Mouse (Mus musculus) embryonic facial prominence, embryonic 10.5 days (tissue): Measurements from ENCODE around the gene Tigar. TPM values are rescaled to one million over a fixed set of nuclear protein-coding genes. Genes with fewer than 3 reads are reported as not detected.
A peak's percentile ranks its signal among the peaks of the same experiment; 100 is the strongest.

Experiments
- DNase-seq: peaks from one replicate; pipeline ENCODE4 v3.0.0-alpha.2; 2017; ENCODE audit warnings: low spot score
- H3K27ac ChIP-seq: fragments of 300-500 bp; sonication (generic); replicated peaks from 2 replicates; pipeline ENCODE4 v1.5.1; 2016; ENCODE audit warnings: mild to moderate bottlenecking
- H3K27me3 ChIP-seq: fragments of 300-500 bp; sonication (generic); replicated peaks from 2 replicates; pipeline ENCODE4 v1.6.1; 2016; ENCODE audit warnings: low read depth, mild to moderate bottlenecking; ENCODE audit not compliant: poor library complexity, severe bottlenecking
- H3K36me3 ChIP-seq: fragments of 300-500 bp; sonication (generic); replicated peaks from 2 replicates; pipeline ENCODE4 v1.6.1; 2016; ENCODE audit warnings: mild to moderate bottlenecking, moderate library complexity
- H3K4me1 ChIP-seq: fragments of 300-500 bp; sonication (generic); 2 replicates; pipeline ENCODE4 v1.6.1; 2016
- H3K4me3 ChIP-seq: fragments of 300-500 bp; sonication (generic); 2 replicates; pipeline ENCODE4 v1.5.1; 2016; ENCODE audit warnings: mild to moderate bottlenecking, moderate library complexity
- H3K9me3 ChIP-seq: fragments of 300-500 bp; sonication (generic); 2 replicates; pipeline ENCODE4 v1.6.1; 2016; ENCODE audit warnings: mild to moderate bottlenecking
- WGBS: fragments of 180-500 bp; shearing (Covaris S2); methylation state at CpG from one replicate; pipeline ENCODE4 v1.1.7; 2016; 5-methylcytosine and 5-hydroxymethylcytosine counted together
- polyA plus RNA-seq: library from polyadenylated mRNA; unstranded; fragments of >200 nt; fragmentation: Nextera tagmentation; extraction: Ambion mirVana; gene quantifications from 2 replicates; pipeline ENCODE4 v1.2.1, GENCODE M21; 2016

The Tigar gene
- polyA plus RNA-seq, 1 experiment from 2014 or later, result 7.2 TPM

- Histone ChIP-seq H3K36me3 (peaks cover 26% of the 10 kb centered on the region), H3K9me3 (no peaks in the 10 kb centered on the region), H3K4me3 (no peak overlapping the region), H3K27me3 (no peaks in the 10 kb centered on the region), H3K4me1 (peaks cover 16% of the 10 kb centered on the region), H3K27ac (no peak overlapping the region)
- peak; percentile 71 for DNase-seq
- WGBS, result 65% methylated on average over 6 of the region's 6 CpGs
These were observed 4.2 kb downstream of the Tigar start for GRCm38 (mm10) chr6:127105107-127105506.

- Histone ChIP-seq H3K9me3 (no peaks in the 10 kb centered on the region), H3K27me3 (no peaks in the 10 kb centered on the region), H3K4me3 (no peak overlapping the region), H3K4me1 (peaks cover 12% of the 10 kb centered on the region), H3K27ac (no peak overlapping the region), H3K36me3 (peaks cover 26% of the 10 kb centered on the region)
- DNase-seq, result no peak
- WGBS, result 91% methylated on average over 7 of the region's 7 CpGs
These were observed 4.8 kb downstream of the Tigar start for GRCm38 (mm10) chr6:127104396-127105029.

- Histone ChIP-seq H3K27me3 (no peaks in the 10 kb centered on the region), H3K9me3 (no peaks in the 10 kb centered on the region), H3K4me1 (peaks cover 6% of the 10 kb centered on the region), H3K4me3 (no peak overlapping the region), H3K36me3 (peaks cover 26% of the 10 kb centered on the region), H3K27ac (no peak overlapping the region)
- 92% methylated on average over 6 of the region's 6 CpGs for WGBS
- DNase-seq, result no peak
These were observed 5.7 kb downstream of the Tigar start for GRCm38 (mm10) chr6:127103506-127104275.

GRCm38 (mm10) chr6:127094565-127094964 is 14.8 kb downstream of the Tigar start:
- WGBS, result 66% methylated on average over 7 of the region's 7 CpGs
- no peaks in the 10 kb centered on the region for H3K27me3 ChIP-seq
- no peaks in the 10 kb centered on the region for H3K9me3 ChIP-seq
- no peaks in the 10 kb centered on the region for H3K4me1 ChIP-seq
- no peak overlapping the region for H3K4me3 ChIP-seq
- peaks cover 34% of the 10 kb centered on the region for H3K36me3 ChIP-seq
- DNase-seq, result peak; percentile 44
- no peak overlapping the region for H3K27ac ChIP-seq

- Histone ChIP-seq H3K4me3 (no peak overlapping the region), H3K4me1 (no peaks in the 10 kb centered on the region), H3K27me3 (peaks cover 8% of the 10 kb centered on the region), H3K27ac (no peak overlapping the region), H3K9me3 (no peaks in the 10 kb centered on the region), H3K36me3 (peaks cover 43% of the 10 kb centered on the region)
- 71% methylated on average over 4 of the region's 4 CpGs for WGBS
- no peak for DNase-seq
These were observed 22.6 kb downstream of the Tigar start for GRCm38 (mm10) chr6:127086739-127087138.

- no peak for DNase-seq
- 74% methylated on average over 6 of the region's 6 CpGs for WGBS
- no peak overlapping the region for H3K4me3 ChIP-seq
- no peaks in the 10 kb centered on the region for H3K9me3 ChIP-seq
- peaks cover 42% of the 10 kb centered on the region for H3K27me3 ChIP-seq
- no peak overlapping the region for H3K27ac ChIP-seq
- H3K36me3 ChIP-seq, result no peaks in the 10 kb centered on the region
- peaks cover 12% of the 10 kb centered on the region for H3K4me1 ChIP-seq
These were observed 27.5 kb downstream of the Tigar start for GRCm38 (mm10) chr6:127081820-127082219.

- no peaks in the 10 kb centered on the region for H3K9me3 ChIP-seq
- H3K27me3 ChIP-seq, result peaks cover 42% of the 10 kb centered on the region
- H3K4me1 ChIP-seq, result peaks cover 12% of the 10 kb centered on the region
- peak overlapping the region; percentile 85 for H3K27ac ChIP-seq
- peak; percentile 87 for DNase-seq
- H3K36me3 ChIP-seq, result no peaks in the 10 kb centered on the region
- 2% methylated on average over 59 of the region's 59 CpGs for WGBS
- peak overlapping the region; percentile 75 for H3K4me3 ChIP-seq
These were observed 29.3 kb downstream of the Tigar start for GRCm38 (mm10) chr6:127079867-127080731.

- Histone ChIP-seq H3K4me1 (peaks cover 17% of the 10 kb centered on the region), H3K27ac (peak within 1 kb of the TSS; percentile 66), H3K4me3 (no peak within 1 kb of the TSS; the same call in 1 of the 2 replicates), H3K27me3 (peaks cover 3% of the 10 kb centered on the region), H3K9me3 (no peaks in the 10 kb centered on the region), H3K36me3 (no peaks in the 10 kb centered on the region)
- WGBS, result 9% methylated on average over 5 of the region's 5 CpGs
- peak; percentile 77 for DNase-seq
These were observed 36.5 kb downstream of the Tigar start, which contains the start of gene Fgf23 for GRCm38 (mm10) chr6:127072817-127073216. Gene Fgf23, plus strand, starts transcription at chr6:127072902.

- peak; percentile 60 for DNase-seq
- H3K36me3 ChIP-seq, result no peaks in the 10 kb centered on the region
- peaks cover 26% of the 10 kb centered on the region for H3K27me3 ChIP-seq
- H3K4me1 ChIP-seq, result peaks cover 17% of the 10 kb centered on the region
- H3K9me3 ChIP-seq, result no peaks in the 10 kb centered on the region
- WGBS, result 5% methylated on average over 14 of the region's 14 CpGs
- H3K27ac ChIP-seq, result peak overlapping the region; percentile 79
- peak overlapping the region; percentile 33 for H3K4me3 ChIP-seq
These were observed 44.5 kb downstream of the Tigar start for GRCm38 (mm10) chr6:127064815-127065214.

- peaks cover 26% of the 10 kb centered on the region for H3K27me3 ChIP-seq
- no peaks in the 10 kb centered on the region for H3K9me3 ChIP-seq
- no peak overlapping the region for H3K4me3 ChIP-seq
- no peak for DNase-seq
- 80% methylated on average over 3 of the region's 3 CpGs for WGBS
- no peak overlapping the region for H3K27ac ChIP-seq
- H3K36me3 ChIP-seq, result no peaks in the 10 kb centered on the region
- peaks cover 17% of the 10 kb centered on the region for H3K4me1 ChIP-seq
These were observed 45.4 kb downstream of the Tigar start for GRCm38 (mm10) chr6:127063915-127064314.

GRCm38 (mm10) chr6:127059975-127060374 is 49.4 kb downstream of the Tigar start:
- no peaks in the 10 kb centered on the region for H3K36me3 ChIP-seq
- no peaks in the 10 kb centered on the region for H3K9me3 ChIP-seq
- no peak overlapping the region for H3K27ac ChIP-seq
- 84% methylated on average over 4 of the region's 4 CpGs for WGBS
- H3K4me3 ChIP-seq, result no peak overlapping the region
- DNase-seq, result no peak
- peaks cover 12% of the 10 kb centered on the region for H3K27me3 ChIP-seq
- peaks cover 8% of the 10 kb centered on the region for H3K4me1 ChIP-seq

- 87% methylated on average over 12 of the region's 12 CpGs for WGBS
- Histone ChIP-seq H3K9me3 (no peaks in the 10 kb centered on the region), H3K4me3 (no peak overlapping the region), H3K36me3 (no peaks in the 10 kb centered on the region), H3K27ac (no peak overlapping the region), H3K27me3 (no peaks in the 10 kb centered on the region), H3K4me1 (peaks cover under 1% of the 10 kb centered on the region; the same call in 1 of the 2 replicates)
- no peak for DNase-seq
These were observed 52.3 kb downstream of the Tigar start for GRCm38 (mm10) chr6:127056990-127057588.
